Mouse (Mus musculus) retina, embryonic 14.5 days (tissue): ENCODE results near the gene Cept1.

Experiments used
- DNase-seq: peaks from one replicate; pipeline ENCODE4 v3.0.0-alpha.2; 2015; ENCODE audit warnings: low spot score

Cept1 gene

DNA sequence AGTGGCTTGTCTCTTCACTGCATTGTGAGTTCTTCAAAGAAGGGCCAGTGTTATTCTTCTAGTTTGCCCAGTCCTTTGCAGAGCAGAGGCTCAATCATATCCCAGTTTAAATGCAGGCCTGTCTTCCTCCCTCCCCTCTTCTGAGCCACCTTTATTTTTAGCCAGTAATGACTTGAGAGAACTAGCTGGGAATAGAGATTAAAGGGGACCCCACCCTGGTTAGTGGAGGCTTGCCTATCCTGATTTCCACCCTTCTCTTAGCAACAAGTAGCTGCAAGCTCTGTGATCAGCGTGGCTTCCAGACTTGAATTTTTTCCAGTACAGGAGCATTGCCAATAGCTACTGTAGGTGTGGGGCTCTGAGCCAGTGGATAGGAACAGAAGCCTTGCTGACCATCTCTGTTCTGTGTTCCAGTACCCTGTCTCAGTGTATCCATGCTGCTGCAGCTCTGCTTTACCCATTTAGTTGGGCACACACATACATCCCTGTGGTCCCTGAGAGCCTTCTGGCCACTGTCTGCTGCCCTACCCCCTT lies 53.1 kb downstream of the Cept1 start:
- no peak for DNase-seq

DNA sequence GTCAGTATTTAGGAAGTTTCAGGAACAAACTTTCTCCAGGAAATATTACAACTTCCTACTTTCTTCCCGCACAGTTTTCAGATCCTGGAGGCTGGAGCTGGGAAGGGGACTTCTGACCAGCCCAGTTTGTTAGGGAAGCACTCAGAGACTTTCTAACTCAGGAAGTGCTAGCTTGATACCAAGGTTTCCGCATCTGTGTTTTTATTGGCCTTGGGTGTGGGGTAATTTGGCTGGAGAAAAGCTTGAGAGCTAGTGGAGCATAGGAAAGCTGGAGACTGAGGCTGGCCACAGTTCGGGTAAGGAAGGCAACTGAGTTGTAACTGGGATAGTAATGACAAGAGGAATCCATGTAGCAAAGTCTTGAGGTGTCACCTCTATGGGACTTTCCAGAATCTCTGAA lies 53.7 kb downstream of the Cept1 start:
- no peak for DNase-seq

DNA sequence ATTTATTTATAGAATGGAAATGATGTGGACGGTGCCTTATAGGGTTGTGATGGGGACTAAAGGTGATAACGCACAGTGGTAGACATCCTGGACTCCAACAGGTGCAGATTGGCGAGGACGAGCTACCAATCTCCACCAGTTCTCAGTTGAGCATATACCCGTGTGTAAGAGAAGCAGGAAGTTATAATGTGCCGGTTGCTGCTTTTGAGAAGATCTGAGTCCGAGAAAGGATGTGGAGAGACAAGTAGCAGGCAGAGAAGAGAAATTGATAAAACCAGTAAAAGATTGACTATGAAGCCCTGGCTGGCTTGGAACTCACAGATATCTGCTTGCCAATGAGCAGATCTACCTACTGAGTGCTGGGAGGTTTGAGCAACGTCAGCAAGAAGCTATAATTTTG lies 54.4 kb downstream of the Cept1 start:
- no peak for DNase-seq

DNA sequence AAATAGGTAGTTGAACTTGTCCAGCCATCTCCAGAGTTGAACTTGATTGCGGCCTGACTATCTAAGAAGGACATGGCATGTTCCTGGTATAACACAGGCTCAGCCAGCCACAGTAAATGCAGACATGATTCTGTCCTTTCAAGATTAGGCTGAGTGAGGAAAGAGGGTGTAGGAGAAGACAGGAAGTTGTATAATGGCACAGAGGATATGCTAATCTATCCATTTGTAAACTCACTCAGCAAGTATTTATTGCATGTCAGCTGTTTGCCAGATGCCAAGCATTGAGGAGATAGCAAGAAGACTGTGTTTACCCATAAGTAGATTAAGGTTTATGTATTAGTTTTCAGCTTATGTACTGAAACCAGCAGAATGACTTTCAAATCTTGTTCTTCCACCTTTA lies 54.9 kb downstream of the Cept1 start:
- no peak for DNase-seq

DNA sequence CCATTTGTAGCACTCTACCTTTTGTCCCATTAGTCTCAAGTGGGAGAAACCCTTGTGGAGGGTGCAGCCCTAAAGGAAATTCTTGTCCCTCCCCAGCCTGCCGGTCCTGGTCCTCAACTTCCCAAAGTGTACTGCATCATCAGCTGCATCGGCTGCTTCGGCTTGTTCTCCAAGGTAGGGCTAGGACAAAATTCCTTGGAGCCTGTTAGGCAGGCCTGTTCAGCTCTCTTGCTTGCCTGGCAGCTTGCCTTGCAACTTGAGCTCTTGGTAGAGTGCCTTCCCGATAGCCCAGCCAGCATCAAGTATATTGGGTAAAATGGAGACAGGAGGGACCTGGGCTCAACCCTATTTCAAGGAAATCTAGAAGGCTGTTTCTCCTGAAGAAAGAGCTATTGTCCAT lies 57.4 kb downstream of the Cept1 start:
- DNase-seq = no peak

DNA sequence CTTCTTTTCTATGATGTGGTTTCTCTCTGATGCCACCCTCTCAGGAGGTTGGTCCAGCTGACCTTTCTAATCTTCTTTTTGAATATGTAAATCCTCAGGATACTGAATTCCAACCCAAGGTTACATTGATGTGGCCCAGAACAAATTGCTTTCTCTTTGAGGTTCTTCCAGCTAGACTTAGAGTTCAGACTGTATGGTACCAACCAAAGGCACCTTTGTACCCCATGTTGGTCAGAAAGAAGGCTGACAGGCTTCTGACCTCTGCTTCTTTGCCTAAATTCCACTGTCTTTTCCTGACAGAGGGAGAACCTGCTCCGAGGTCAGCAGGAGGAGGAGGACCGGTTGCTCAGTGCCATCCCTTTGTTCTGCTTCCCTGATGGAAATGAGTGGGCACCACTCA lies 60.1 kb downstream of the Cept1 start:
- no peak for DNase-seq

DNA sequence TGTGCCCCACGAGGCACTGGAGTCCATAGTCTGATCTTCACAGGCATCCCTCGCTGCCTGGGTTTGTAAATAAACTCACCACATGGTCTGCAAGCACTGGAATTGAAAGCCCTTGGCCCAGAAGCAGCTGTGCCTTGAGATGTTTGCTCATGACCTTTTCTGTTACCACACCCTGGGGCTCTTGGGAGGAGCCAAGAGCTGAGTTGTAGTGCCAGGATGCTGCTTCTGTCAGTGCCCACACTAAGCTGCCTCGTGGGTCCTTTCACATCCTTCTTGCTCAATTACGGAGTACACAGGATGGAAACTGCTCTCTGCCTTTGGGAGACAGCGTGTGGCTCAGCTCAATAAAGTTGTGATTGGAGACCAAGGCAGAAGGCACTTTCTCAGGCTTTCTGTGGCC lies 61.8 kb downstream of the Cept1 start:
- no peak for DNase-seq

DNA sequence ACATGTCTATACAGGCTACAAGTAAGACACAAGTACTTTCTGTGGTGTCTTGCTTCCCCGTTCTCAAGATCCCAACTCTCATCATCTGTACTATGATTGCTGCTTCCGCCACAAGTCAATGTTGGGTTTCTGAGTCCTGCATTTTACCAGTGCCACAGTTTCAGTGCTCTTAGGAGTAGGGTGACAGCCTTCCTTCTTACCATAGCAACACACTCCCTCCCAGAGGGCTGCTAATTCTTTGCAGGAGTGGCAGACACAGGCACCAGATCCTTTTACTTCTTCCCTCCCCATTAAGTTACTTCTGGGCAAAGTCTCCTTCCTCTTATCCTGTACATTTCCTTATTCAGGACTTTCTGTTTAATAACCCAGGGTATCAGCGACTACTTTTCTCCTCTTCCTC lies 62.7 kb downstream of the Cept1 start:
- no peak for DNase-seq

DNA sequence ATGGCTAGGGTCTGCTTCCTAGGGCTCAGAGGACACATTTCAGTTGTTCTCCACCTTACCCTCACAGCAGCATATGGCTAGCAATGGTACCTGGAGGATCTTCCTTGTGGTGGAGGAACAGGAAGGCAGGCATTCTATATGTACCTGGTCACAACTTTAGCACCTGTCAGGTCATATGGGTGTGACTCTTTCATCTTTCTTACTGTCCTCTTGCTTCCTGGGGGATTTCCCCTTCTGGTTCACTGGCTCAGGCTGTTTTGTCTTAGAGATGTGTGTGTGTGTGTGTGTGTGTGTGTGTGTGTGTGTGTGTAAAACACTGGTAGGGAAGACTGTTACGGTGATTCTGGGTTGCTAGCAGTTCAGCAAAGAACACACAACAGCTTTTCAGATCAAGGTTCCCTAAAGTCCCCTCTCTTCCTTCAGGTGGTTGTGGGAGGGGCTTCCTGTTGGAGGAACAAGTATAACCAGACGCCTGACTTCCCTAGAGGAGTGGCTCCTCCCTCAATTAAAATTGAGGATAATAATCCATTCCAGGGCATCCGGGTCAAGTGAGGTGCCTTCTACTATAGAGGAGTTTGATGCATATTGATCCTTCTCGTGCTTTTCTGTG lies 63.7 kb downstream of the Cept1 start:
- DNase-seq = no peak

DNA sequence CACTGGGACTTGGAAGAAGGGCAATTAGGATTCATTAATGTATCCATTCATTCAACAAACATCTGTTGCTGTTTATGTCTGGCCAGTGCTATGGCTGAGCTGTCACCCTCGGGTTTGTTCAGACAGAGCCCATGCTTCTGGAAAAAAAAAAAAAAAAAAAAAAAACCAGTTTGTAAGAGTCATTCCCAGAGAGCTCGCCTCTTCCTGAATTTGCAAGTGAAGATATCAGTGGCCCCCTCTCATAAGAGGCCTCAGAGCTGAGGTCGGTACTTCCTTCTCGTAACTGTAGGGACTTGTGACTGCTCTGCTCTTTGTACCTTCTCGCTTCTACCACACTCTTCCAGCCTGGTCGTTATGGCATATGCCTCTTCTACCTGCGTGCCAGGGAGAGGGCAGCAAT lies 64.3 kb downstream of the Cept1 start:
- no peak for DNase-seq

DNA sequence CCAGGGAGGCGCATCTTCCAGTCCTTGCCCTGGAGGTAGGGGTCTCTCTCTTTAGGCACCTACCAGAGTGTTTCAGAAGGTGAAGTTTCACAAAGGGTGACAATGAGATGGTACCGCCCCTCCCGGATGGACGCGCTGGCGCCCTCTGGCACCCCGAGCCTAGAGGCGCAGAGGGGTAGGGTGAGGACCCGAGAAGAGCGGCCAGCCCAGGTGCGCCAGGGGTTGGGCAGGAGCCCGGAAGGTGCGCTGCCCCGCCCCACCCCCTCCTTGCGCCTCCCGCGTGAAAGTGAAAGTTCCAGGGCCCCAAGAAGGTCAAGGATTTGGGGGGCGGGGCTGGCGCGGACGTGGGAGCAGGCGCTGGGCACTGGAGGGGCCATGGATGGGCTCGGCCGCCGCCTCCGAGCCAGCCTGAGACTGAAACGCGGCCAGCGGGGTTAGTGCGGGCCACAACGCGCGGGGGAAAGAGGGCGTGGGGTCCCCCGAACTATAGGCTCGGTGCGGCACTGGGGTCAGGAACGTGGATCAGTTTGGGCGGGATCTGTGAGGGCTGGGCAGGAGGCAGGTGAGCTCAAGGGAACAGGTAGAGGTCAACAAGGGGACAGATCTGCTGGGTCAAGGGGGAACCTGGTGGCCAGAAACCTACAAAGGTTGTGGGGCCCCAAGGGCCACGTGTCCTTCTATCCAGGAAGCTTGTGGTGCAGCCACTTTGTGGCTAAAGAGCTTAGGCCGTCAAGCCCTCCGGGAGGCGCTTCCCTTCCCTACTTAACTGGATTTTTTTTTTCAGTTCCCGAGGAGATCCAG lies 65.1 kb downstream of the Cept1 start, which contains the start of gene Dennd2d:
Gene Dennd2d, plus strand, starts transcription at position 125 of the 801 bp plus-strand sequence.
- DNase-seq = peak; percentile 43

DNA sequence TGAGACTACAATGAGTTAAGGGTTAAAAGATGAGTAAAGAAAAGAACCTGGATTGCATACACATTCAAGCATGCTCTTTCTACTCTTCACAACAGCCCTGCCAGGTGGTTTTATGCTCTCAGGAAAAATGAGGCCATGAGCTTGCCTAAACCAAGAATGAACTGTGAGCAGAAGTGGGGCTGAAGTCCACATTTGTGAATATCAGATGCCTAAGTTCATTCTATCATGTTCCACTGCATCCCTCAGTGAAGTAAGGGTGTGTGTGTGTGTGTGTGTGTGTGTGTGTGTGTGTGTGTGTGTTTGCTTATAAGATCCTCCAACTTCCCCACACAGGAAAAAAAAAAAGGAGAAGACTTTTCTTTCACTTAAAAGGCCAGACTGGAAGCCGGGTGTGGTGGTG lies 70.7 kb downstream of the Cept1 start:
- DNase-seq = no peak

DNA sequence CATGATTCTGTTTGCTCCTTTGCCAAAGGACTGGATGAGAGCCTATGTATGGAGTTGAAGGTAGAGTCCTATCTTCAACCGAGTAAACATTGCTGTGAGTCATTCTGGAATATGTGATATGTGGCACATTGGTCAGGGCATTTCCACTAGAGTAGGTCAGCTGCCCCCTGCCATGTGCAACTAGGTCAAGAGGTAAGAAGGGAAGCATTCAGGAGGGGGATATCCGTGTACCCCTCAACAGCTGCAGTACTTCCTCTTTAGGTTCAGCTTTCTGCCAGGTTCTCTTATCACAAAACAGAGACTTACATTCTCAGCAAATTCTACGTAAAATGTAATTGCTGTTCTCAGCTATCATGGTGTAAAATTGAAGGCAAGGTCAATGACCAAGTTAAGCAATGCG lies 73.4 kb downstream of the Cept1 start:
- no peak for DNase-seq

DNA sequence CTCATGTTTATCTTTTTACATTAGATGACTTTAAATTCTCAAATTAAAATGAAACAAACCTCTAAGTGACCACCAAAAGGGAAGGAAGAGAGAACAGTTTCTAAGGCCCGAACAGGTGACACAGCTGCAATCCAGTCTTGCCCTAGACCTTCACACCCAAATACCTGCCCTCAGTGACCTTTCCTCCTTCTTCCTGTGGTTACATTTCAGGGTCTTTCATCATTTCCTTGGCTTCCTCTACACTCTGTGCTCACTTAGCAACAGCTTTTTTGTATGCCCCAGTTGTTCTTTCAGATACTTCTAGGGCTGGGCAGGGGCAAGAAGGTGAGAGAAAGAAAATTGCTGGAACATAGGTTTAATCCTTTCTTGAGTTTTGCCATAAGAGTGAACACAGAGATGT lies 82.9 kb downstream of the Cept1 start:
- no peak for DNase-seq

DNA sequence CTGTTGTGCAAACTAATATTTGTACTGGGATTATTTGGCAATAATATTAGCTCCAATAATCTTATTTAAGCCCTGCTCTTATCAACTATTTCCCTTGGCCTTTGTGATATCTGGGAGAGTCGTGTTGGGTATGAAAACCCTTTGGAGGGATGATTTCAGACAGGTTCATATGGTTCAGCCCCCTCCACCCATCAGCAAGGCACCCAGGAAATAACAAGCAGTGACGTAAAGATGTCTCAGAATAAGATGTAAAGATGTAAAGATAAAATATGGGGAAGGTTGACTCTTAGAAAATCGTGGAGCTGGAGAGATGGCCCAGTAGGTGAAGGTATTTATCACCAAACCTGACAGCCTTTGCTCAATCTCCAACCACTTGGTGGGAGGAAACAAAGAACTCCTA lies 85.1 kb downstream of the Cept1 start:
- no peak for DNase-seq

DNA sequence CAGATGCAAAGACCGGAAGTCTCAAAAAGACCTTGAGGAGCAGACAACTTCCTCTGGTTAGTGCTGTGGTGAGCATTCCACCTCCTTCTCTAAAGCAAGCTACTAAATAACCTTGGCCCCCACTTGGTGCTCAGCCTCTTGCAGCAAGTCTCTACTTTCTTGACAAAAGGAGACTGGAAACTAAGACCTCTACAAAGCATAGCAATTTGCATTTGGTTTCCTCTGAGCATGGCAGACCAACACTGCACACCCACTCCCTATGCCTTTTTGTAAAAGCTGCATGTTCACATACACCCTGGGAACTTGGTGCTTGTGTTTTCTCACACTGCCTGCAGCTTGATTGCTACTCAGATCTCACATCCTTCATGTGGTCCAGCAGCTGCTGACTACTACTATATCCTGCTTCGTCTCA lies 85.5 kb downstream of the Cept1 start:
- no peak for DNase-seq

DNA sequence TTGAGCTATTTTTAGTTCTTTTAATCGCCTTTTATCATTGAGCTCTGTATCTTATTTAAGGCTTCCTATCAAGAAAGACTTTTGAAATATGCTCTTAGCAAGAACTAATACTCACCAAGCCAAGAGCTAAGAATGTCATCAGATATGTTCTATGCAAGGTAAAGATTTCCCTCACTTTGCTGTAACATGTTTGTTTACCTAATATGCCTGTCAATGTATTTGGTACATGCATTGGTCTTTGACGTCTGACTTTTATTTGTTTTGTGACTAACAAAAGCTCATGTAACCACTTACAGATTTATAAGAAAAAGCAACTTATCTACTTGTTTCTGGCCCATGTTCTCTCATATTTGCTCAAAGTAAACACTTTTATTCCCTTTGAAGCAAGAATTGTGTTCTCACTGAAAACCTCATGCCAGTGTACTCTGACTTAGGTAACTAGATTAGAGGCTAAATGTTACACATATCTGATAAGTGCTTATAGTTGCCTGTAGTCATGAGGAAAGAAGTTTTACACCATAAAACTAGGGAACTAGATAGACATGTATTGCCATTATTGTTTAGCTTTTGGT lies 90.2 kb downstream of the Cept1 start:
- DNase-seq = no peak

DNA sequence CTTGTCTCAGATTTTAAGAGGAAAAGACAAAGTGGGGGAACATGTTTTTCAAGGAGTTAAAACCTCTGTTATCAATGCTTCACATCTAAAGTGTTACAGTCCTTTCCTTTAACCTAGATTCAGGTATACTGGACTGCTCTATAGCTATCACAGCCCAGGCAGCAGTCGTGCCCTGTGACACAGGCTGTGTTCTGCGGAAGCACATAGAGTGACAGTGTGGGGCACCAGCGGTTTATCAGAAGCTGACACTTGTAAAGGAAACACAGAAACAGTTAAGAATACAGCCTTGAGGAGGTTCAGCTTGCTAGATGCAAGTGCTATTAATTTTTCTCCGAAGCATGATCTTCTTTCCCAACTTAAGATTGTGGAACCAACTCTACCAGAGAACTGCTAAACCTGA lies 95.0 kb downstream of the Cept1 start:
- DNase-seq = no peak
